Mouse (Mus musculus): Measurements from ENCODE around the gene Gm20481. TPM values are rescaled to one million over a fixed set of nuclear protein-coding genes. Genes with fewer than 3 reads are reported as not detected.
A peak's percentile ranks its signal among the peaks of the same experiment; 100 is the strongest.
"Not testable (repeated sequence)": the region's sequence is repeated elsewhere in the genome, so short reads cannot be mapped to it uniquely, and the experiment has no call there.

The Gm20481 gene
- polyA plus RNA-seq, 1 experiment from 2014 or later, result 0.73 TPM

GRCm38 (mm10) chr17:34962841-34963240 lies 6.9 kb upstream of the Gm20481 start:
- peaks cover 12% of the 10 kb centered on the region for H3K4me1 ChIP-seq
- no peak for ATAC-seq
- no peak overlapping the region for H3K4me2 ChIP-seq
- no peak overlapping the region for H3K27ac ChIP-seq
- WGBS (ENCODE audit: insufficient replicate concordance), result 48% methylated on average over 1 of the region's 1 CpGs
- H3K27me3 ChIP-seq (replicated peaks), result peaks cover 82% of the 10 kb centered on the region
- no peak overlapping the region for H3K9ac ChIP-seq
- no peaks in the 10 kb centered on the region for H3K9me3 ChIP-seq (replicated peaks)
- no peaks in the 10 kb centered on the region for H3K36me3 ChIP-seq
- no peak overlapping the region for H3K4me3 ChIP-seq

DNA sequence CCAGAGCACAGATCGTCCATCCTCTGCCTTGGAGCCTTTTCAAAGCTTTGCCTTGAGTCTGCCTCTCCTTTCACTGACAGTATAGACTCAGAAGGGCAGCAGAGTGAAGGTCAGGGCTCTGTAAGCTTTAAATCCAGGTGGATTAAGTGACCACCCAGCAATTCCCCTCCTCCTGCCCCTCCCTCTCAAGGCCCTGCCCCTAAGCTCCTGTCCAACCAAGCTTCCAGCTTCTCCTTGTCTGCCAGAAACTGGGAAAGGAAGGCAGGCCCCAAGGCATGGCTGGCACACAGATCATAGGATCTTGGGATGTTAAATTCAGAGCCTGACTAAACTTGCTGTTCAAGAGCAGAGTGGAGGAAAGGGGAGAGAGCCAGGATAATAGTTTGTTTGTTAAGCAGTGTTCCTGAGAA lies 5.1 kb upstream of the Gm20481 start:
- WGBS (ENCODE audit: insufficient replicate concordance), result 35% methylated on average over 1 of the region's 1 CpGs

GRCm38 (mm10) chr17:34965627-34966026 lies 4.1 kb upstream of the Gm20481 start:
- Histone ChIP-seq H3K36me3 (no peaks in the 10 kb centered on the region), H3K4me2 (no peak overlapping the region), H3K4me1 (no peaks in the 10 kb centered on the region), H3K27ac (no peak overlapping the region), H3K9me3 (replicated peaks) (no peaks in the 10 kb centered on the region), H3K9ac (no peak overlapping the region; the same call in 1 of the 2 replicates), H3K4me3 (no peak overlapping the region), H3K27me3 (replicated peaks) (peaks cover 94% of the 10 kb centered on the region)
- 33% methylated on average over 5 of the region's 5 CpGs for WGBS (ENCODE audit: insufficient replicate concordance)
- ATAC-seq, result no peak

More for the DNA sequence above, 5.1 kb upstream of the Gm20481 start:
- no peaks in the 10 kb centered on the region for H3K9me3 ChIP-seq (replicated peaks)
- H3K4me3 ChIP-seq, result no peak overlapping the region
- no peak overlapping the region for H3K9ac ChIP-seq
- no peak overlapping the region for H3K27ac ChIP-seq
- peaks cover 8% of the 10 kb centered on the region for H3K4me1 ChIP-seq
- no peak for ATAC-seq
- peaks cover 92% of the 10 kb centered on the region for H3K27me3 ChIP-seq (replicated peaks)
- no peaks in the 10 kb centered on the region for H3K36me3 ChIP-seq
- H3K4me2 ChIP-seq, result no peak overlapping the region

DNA sequence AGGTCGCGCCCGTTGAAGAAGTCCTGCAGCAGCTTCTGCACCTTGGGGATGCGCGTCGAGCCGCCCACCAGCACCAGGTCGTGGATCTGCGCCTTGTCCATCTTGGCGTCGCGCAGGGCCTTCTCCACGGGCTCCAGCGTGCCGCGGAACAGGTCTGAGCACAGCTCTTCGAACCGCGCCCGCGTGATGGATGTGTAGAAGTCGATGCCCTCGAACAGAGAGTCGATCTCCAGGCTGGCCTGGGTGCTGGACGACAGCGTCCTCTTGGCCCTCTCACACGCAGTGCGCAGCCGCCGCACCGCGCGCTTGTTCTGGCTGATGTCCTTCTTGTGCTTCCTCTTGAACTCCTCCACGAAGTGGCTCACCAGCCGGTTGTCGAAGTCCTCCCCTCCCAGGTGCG lies 1.1 kb downstream of the Gm20481 start:
- H3K27me3 ChIP-seq (replicated peaks), result peaks cover 79% of the 10 kb centered on the region
- not testable (repeated sequence) for H3K36me3 ChIP-seq; ATAC-seq; H3K4me1 ChIP-seq; H3K9ac ChIP-seq; H3K4me2 ChIP-seq; H3K4me3 ChIP-seq; H3K9me3 ChIP-seq (replicated peaks); H3K27ac ChIP-seq
- 26% methylated on average over 17 of the region's 37 CpGs for WGBS (ENCODE audit: insufficient replicate concordance)

DNA sequence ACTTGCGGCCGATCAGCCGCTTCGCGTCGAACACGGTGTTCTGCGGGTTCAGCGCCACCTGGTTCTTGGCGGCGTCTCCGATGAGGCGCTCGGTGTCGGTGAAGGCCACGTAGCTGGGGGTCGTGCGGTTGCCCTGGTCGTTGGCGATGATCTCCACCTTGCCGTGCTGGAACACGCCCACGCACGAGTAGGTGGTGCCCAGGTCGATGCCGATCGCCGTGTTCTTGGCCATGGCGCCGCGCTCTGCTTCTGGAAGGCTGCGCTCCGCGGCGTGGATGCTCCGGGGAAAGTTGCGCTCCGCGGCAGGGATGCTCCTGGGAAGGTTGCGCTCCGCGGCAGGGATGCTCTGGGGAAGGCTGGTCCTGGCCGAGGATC lies 2.0 kb downstream of the Gm20481 start:
- peaks cover 71% of the 10 kb centered on the region for H3K27me3 ChIP-seq (replicated peaks)
- 4% methylated on average over 30 of the region's 43 CpGs for WGBS (ENCODE audit: insufficient replicate concordance)

GRCm38 (mm10) chr17:34972069-34972749 lies 2.5 kb downstream of the Gm20481 start, which contains the start of the genes Hspa1a and Hspa1l:
Gene Hspa1a, minus strand, starts transcription at chr17:34972156.
Gene Hspa1l, plus strand, starts transcription at chr17:34972703.
- ATAC-seq, result peak; percentile 89
- Histone ChIP-seq H3K27me3 (replicated peaks) (peaks cover 66% of the 10 kb centered on the region), H3K9ac (peak within 1 kb of the TSS; percentile 45)

More for the DNA sequence above, 2.0 kb downstream of the Gm20481 start:
- not testable (repeated sequence) for H3K36me3 ChIP-seq; H3K27ac ChIP-seq; H3K9me3 ChIP-seq (replicated peaks); H3K9ac ChIP-seq; H3K4me1 ChIP-seq
- peak; percentile 39 for ATAC-seq
- H3K4me2 ChIP-seq, result peak overlapping the region; percentile 69
- H3K4me3 ChIP-seq, result peak overlapping the region; percentile 44

GRCm38 (mm10) chr17:34975581-34976492 lies 6.1 kb downstream of the Gm20481 start:
- WGBS (ENCODE audit: insufficient replicate concordance), result 63% methylated on average over 3 of the region's 3 CpGs
- Histone ChIP-seq H3K27me3 (replicated peaks) (peaks cover 31% of the 10 kb centered on the region), H3K4me3 (no peak overlapping the region), H3K9ac (no peak overlapping the region), H3K27ac (no peak overlapping the region), H3K9me3 (replicated peaks) (no peaks in the 10 kb centered on the region), H3K4me1 (peaks cover 21% of the 10 kb centered on the region), H3K36me3 (peaks cover 10% of the 10 kb centered on the region), H3K4me2 (no peak overlapping the region)
- no peak for ATAC-seq

More at GRCm38 (mm10) chr17:34972069-34972749, 2.5 kb downstream of the Gm20481 start, which contains the start of the genes Hspa1a and Hspa1l:
- H3K27ac ChIP-seq; H3K36me3 ChIP-seq; H3K4me1 ChIP-seq; H3K9me3 ChIP-seq (replicated peaks): not testable (repeated sequence)
- peak within 1 kb of the TSS; percentile 44 for H3K4me3 ChIP-seq
- peak within 1 kb of the TSS; percentile 69 for H3K4me2 ChIP-seq
- under 1% methylated on average over 32 of the region's 33 CpGs for WGBS (ENCODE audit: insufficient replicate concordance)

GRCm38 (mm10) chr17:34977000-34977399 lies 7.3 kb downstream of the Gm20481 start:
- H3K9ac ChIP-seq, result no peak overlapping the region
- WGBS (ENCODE audit: insufficient replicate concordance), result 88% methylated on average over 20 of the region's 20 CpGs
- peaks cover 24% of the 10 kb centered on the region for H3K4me1 ChIP-seq
- no peaks in the 10 kb centered on the region for H3K9me3 ChIP-seq (replicated peaks)
- no peak for ATAC-seq
- H3K4me3 ChIP-seq, result no peak overlapping the region
- peaks cover 24% of the 10 kb centered on the region for H3K27me3 ChIP-seq (replicated peaks)
- no peak overlapping the region for H3K4me2 ChIP-seq
- H3K27ac ChIP-seq, result no peak overlapping the region
- peaks cover 10% of the 10 kb centered on the region for H3K36me3 ChIP-seq

GRCm38 (mm10) chr17:34978239-34978638 lies 8.5 kb downstream of the Gm20481 start:
- H3K9ac ChIP-seq, result no peak overlapping the region
- ATAC-seq, result no peak
- peaks cover 24% of the 10 kb centered on the region for H3K4me1 ChIP-seq
- peaks cover 10% of the 10 kb centered on the region for H3K36me3 ChIP-seq
- 82% methylated on average over 27 of the region's 27 CpGs for WGBS (ENCODE audit: insufficient replicate concordance)
- H3K27me3 ChIP-seq (replicated peaks), result peaks cover 11% of the 10 kb centered on the region
- no peak overlapping the region for H3K4me3 ChIP-seq
- H3K9me3 ChIP-seq (replicated peaks), result no peaks in the 10 kb centered on the region
- no peak overlapping the region for H3K4me2 ChIP-seq
- no peak overlapping the region for H3K27ac ChIP-seq

DNA sequence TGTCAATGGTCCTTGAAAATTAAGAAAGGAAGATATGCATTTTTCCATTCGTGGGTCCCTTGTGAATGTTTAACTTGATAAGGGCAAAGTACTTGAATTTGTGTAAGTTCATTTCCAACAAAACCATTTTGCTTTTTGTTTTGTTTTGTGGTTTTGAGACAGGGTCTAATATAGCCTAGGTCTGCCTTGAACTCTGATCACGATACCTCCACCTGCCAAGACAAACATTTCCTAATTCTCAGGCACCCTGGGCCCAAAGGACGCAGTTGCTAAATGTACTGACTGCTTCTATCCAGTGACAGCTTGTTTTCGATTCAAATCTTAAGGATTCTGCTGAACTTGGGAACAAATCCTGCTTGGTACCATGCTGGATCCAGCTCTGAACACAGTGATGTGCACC lies 9.9 kb downstream of the Gm20481 start:
- 76% methylated on average over 4 of the region's 4 CpGs for WGBS (ENCODE audit: insufficient replicate concordance)
- Histone ChIP-seq H3K9ac (peak overlapping the region; percentile 4), H3K9me3 (replicated peaks) (no peaks in the 10 kb centered on the region), H3K27ac (no peak overlapping the region), H3K27me3 (replicated peaks) (no peaks in the 10 kb centered on the region), H3K4me1 (peaks cover 37% of the 10 kb centered on the region), H3K36me3 (peaks cover 20% of the 10 kb centered on the region), H3K4me2 (no peak overlapping the region), H3K4me3 (no peak overlapping the region)
- ATAC-seq, result no peak

DNA sequence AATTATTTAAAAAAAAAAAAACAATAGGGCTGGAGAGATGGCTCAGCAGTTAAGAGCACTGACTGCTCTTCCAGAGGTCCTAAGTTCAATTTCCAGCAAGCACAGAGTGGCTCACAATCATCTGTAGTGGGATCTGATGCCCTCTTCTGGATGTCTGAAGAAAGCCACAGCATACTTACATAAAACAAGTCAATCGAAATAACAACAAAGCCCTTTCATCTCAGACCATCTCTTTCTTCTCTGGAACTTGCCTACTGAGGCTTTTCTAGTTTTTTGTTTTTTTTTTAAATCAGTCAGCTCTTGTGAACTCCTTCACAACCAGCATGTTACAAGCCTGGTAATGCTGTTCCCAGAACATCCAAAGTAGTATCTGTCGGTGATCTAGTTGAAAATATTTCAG lies 10.9 kb downstream of the Gm20481 start:
- H3K36me3 ChIP-seq, result peaks cover 30% of the 10 kb centered on the region
- peak overlapping the region; percentile 80 for H3K4me2 ChIP-seq
- peak overlapping the region; percentile 88 for H3K9ac ChIP-seq
- no peaks in the 10 kb centered on the region for H3K9me3 ChIP-seq (replicated peaks)
- 18% methylated on average over 2 of the region's 2 CpGs for WGBS (ENCODE audit: insufficient replicate concordance)
- peak overlapping the region; percentile 94 for H3K27ac ChIP-seq
- no peak for ATAC-seq
- H3K4me1 ChIP-seq, result peaks cover 45% of the 10 kb centered on the region
- H3K4me3 ChIP-seq, result peak overlapping the region; percentile 83
- no peaks in the 10 kb centered on the region for H3K27me3 ChIP-seq (replicated peaks)

- H3K4me1 ChIP-seq, result peaks cover 45% of the 10 kb centered on the region
- peak within 1 kb of the TSS; percentile 83 for H3K4me3 ChIP-seq
- H3K9ac ChIP-seq, result peak within 1 kb of the TSS; percentile 88
- peak within 1 kb of the TSS; percentile 94 for H3K27ac ChIP-seq
- no peaks in the 10 kb centered on the region for H3K9me3 ChIP-seq (replicated peaks)
- H3K4me2 ChIP-seq, result peak within 1 kb of the TSS; percentile 80
- H3K27me3 ChIP-seq (replicated peaks), result no peaks in the 10 kb centered on the region
- under 1% methylated on average over 58 of the region's 58 CpGs for WGBS (ENCODE audit: insufficient replicate concordance)
- peak; percentile 93 for ATAC-seq
- H3K36me3 ChIP-seq, result peaks cover 41% of the 10 kb centered on the region
Measured at GRCm38 (mm10) chr17:34981690-34982180, 12.0 kb downstream of the Gm20481 start, which contains the start of gene Lsm2. Gene Lsm2, plus strand, starts transcription at chr17:34981862.

Data from liver, embryonic 12.5 days (tissue).